Mouse (Mus musculus) liver, postnatal 0 days (tissue): ENCODE data around the gene Iba57. TPM values are rescaled to one million over a fixed set of nuclear protein-coding genes. Genes with fewer than 3 reads are reported as not detected.
"Not testable (repeated sequence)": the region's sequence is repeated elsewhere in the genome, so short reads cannot be mapped to it uniquely, and the experiment has no call there.

Source experiments
- ATAC-seq: fragments of 200-750 bp; cut with Nextera tagmentation; 2 replicates; pipeline ENCODE4 v1.8.0; 2017; ENCODE audit warnings: mild to moderate bottlenecking, moderate library complexity
- DNase-seq: peaks from one replicate; pipeline ENCODE4 v3.0.0-alpha.2; 2016
- H3K27ac ChIP-seq: fragments of 300-500 bp; sonication (generic); 2 replicates; pipeline ENCODE4 v1.5.1; 2014; ENCODE audit warnings: antibody characterized with exemption, moderate library complexity, mild to moderate bottlenecking, low read depth
- H3K27me3 ChIP-seq: fragments of 300-500 bp; sonication (generic); 2 replicates; pipeline ENCODE4 v1.6.1; 2014; ENCODE audit warnings: low read length, control low read depth, mixed read lengths; ENCODE audit not compliant: insufficient read depth
- H3K36me3 ChIP-seq: fragments of 300-500 bp; sonication (generic); replicated peaks from 2 replicates; pipeline ENCODE4 v1.6.1; 2014; ENCODE audit warnings: mild to moderate bottlenecking, control low read depth, low read length, moderate library complexity, mixed read lengths; ENCODE audit not compliant: insufficient read depth
- H3K4me1 ChIP-seq: fragments of 300-500 bp; sonication (generic); 2 replicates; pipeline ENCODE4 v1.6.1; 2014; ENCODE audit warnings: antibody characterized with exemption, mild to moderate bottlenecking, control low read depth; ENCODE audit not compliant: insufficient read depth
- H3K4me2 ChIP-seq: fragments of 300-500 bp; sonication (generic); 2 replicates; pipeline ENCODE4 v1.6.1; 2014; ENCODE audit warnings: low read depth, mild to moderate bottlenecking, low read length, moderate library complexity, mixed read lengths
- H3K4me3 ChIP-seq: fragments of 300-500 bp; sonication (generic); 2 replicates; pipeline ENCODE4 v1.5.1; 2014; ENCODE audit warnings: low read depth, low read length
- H3K9ac ChIP-seq: fragments of 300-500 bp; sonication (generic); replicated peaks from 2 replicates; pipeline ENCODE4 v1.6.1; 2014; ENCODE audit warnings: mild to moderate bottlenecking, moderate library complexity
- H3K9me3 ChIP-seq: fragments of 300-500 bp; sonication (generic); 2 replicates; pipeline ENCODE4 v1.6.1; 2016; ENCODE audit warnings: mild to moderate bottlenecking, control low read depth, low read length, mixed read lengths
- CTCF ChIP-seq: sonication (generic); IDR thresholded peaks from 2 replicates; pipeline ENCODE4 v1.5.1; 2016; ENCODE audit warnings: antibody characterized with exemption, low read depth
- EP300 ChIP-seq: IDR thresholded peaks from 2 replicates; pipeline ENCODE4 v1.6.1; 2016; ENCODE audit warnings: antibody characterized with exemption, low read depth, mild to moderate bottlenecking
- WGBS: fragments of 180-500 bp; shearing (Covaris S2); extraction: QIAGEN DNeasy Blood & Tissue Kit; methylation state at CpG from one replicate; pipeline ENCODE4 v1.1.7; 2014; ENCODE audit not compliant: insufficient replicate concordance; 5-methylcytosine and 5-hydroxymethylcytosine counted together
- polyA plus RNA-seq: library from polyadenylated mRNA; unstranded; fragments of >200 nt; fragmentation: Nextera tagmentation; extraction: Ambion mirVana; gene quantifications from 2 replicates; pipeline ENCODE4 v1.2.1, GENCODE M21; 2015

The Iba57 gene
- 6.3 and 7.1 TPM in 2 replicates for polyA plus RNA-seq

DNA sequence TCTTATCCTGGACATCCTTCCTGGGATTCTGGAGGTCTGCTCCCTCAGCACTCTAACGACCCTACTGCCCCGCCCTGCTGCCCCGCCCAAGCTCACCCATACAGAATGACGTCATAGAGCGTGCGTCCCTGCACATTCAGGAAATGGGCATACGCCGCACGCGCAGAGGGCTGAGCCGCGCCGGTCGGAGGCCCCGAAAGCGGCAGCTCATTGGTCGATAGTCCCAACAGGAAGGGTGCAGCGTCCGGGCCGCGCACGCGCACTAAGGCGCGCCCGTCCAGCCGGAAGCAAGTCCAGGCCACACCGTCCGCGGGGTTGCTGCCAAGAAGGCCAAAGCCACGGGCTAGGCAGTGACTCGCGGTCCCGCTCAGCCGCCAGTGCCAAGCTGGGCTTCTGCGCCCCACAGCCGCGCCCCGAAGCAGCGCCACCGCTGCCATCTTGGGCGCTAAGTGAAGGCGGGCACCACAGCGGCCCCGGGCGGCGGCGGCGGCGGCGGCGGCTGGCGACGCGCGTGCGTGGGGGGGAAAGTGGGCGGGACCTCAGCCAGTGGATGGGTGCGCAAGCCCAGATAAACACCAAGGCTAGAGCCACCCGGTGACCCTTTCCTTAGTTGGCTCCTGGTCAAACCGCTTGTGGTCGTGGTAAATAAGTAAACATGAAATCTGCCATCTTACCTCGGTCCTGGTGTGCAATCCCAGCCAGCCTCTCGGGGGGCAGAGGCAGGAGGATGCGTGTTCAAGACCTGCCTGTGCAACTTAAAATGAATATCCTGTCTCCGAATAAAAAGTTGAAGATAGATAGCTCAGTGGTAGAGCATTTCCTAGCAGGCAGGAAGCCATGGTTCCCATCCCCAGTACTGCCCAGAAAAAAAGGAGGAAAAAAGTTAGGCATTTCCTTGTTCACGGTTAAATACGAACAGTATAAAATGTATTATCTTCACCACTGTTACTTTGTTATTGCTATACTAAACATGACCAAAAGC, at the start of gene Iba57:
Gene Iba57 (minus strand): TSS at position 485 of the 982 bp plus-strand sequence.
- WGBS, result 2% methylated on average over 65 of the region's 68 CpGs
- Histone ChIP-seq H3K9me3 (no peaks in the 10 kb centered on the region), H3K4me1 (peaks cover 32% of the 10 kb centered on the region), H3K4me2 (peak within 1 kb of the TSS; percentile 75), H3K27ac (peak within 1 kb of the TSS; percentile 100), H3K4me3 (peak within 1 kb of the TSS; percentile 71), H3K9ac (peak within 1 kb of the TSS; percentile 81), H3K36me3 (peaks cover 14% of the 10 kb centered on the region; the same call in 1 of the 2 replicates), H3K27me3 (no peaks in the 10 kb centered on the region)
- TF ChIP-seq CTCF (peak; percentile 56), EP300 (peak; percentile 61; the same call in 1 of the 2 replicates)
- peak; percentile 97 for DNase-seq
- ATAC-seq, result peak; percentile 91

GRCm38 (mm10) chr11:59212892-59213494, 49.5 kb upstream of the Iba57 start:
- H3K4me1 ChIP-seq, result peaks cover 23% of the 10 kb centered on the region
- no peak for DNase-seq
- no peak overlapping the region for H3K27ac ChIP-seq
- whole genome bisulfite sequencing, result 88% methylated on average over 12 of the region's 12 CpGs
- ATAC-seq, result no peak
- H3K36me3 ChIP-seq, result peaks cover 49% of the 10 kb centered on the region
- no peak overlapping the region for H3K9ac ChIP-seq
- no peaks in the 10 kb centered on the region for H3K27me3 ChIP-seq
- H3K4me2 ChIP-seq, result no peak overlapping the region
- no peak overlapping the region for H3K4me3 ChIP-seq
- TF ChIP-seq EP300 (no peak), CTCF (no peak)
- no peaks in the 10 kb centered on the region for H3K9me3 ChIP-seq

GRCm38 (mm10) chr11:59212320-59212719, 48.8 kb upstream of the Iba57 start:
- H3K36me3 ChIP-seq, result peaks cover 43% of the 10 kb centered on the region
- ATAC-seq, H3K27me3 ChIP-seq, H3K9me3 ChIP-seq, H3K27ac ChIP-seq, H3K4me2 ChIP-seq, H3K9ac ChIP-seq, H3K4me3 ChIP-seq, DNase-seq: not testable (repeated sequence)
- H3K4me1 ChIP-seq, result peaks cover 27% of the 10 kb centered on the region
- 29% methylated on average over 12 of the region's 12 CpGs for WGBS

DNA sequence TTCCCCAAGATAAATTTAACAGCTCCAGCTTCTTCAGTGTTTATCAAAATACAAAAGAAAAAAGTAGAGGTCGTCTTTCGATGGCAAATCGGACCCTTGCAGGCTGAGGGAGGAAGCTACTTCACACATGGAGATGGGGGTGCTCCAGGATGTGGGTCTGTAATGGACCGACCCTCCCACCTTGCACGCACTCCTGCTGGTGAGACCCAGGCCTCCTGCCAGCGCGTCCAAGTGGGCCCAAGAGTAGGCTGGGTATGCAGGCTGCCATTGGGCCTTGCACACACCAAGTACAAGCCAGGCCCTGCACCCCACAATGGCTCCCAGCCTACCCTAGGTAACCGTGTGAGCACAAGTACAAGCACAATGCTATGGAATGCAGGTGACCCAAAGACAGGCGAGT, 48.0 kb upstream of the Iba57 start:
- WGBS, result 77% methylated on average over 6 of the region's 9 CpGs
- H3K4me1 ChIP-seq, result peaks cover 27% of the 10 kb centered on the region

DNA sequence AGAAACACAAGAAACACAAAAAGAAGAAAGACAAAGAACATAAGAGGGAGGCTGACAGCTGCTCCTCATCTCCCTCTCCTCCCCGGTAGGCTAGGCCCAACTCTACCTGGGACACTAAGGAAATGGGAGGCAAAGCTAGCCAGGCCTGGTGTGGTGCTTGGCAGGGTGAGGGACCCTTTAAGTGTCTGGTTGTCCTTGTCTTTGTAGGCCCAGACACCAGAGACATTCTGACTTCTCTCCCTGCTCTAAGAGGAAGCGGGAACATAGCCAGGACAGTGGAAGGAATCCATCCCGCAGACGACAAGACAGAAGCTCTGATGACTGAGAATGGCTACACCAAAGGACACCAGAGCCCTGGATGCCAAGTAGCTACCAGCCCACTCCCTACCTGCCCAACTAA, 46.5 kb upstream of the Iba57 start:
- 83% methylated on average over 4 of the region's 4 CpGs for WGBS

More for the DNA sequence above, 48.0 kb upstream of the Iba57 start:
- not testable (repeated sequence) for H3K27me3 ChIP-seq, H3K9me3 ChIP-seq, H3K4me2 ChIP-seq, ATAC-seq, DNase-seq, H3K4me3 ChIP-seq, H3K9ac ChIP-seq, H3K27ac ChIP-seq
- peaks cover 44% of the 10 kb centered on the region for H3K36me3 ChIP-seq

DNA sequence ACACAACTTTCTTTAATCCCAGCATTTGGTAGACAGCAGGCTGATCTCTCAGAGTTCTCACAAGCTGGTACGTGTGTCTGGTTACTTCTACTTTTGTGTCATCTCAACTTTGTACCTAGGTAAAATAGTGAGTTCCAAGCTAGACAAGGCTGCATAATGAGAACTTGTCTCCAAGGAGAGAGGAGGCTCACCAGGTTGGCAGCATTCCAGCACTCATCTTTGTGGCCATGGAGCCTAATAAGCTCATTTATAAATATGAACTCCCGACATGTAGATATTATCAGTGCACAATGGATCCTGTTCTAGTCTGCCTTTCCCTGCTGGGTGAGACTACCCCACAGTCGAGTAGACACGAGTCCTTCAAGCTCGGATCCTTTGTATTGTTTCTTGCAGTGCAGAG, 46.0 kb upstream of the Iba57 start:
- Histone ChIP-seq H3K9me3 (no peaks in the 10 kb centered on the region), H3K9ac (no peak overlapping the region), H3K4me2 (peak overlapping the region; percentile 95), H3K36me3 (peaks cover 54% of the 10 kb centered on the region), H3K4me1 (peaks cover 22% of the 10 kb centered on the region), H3K27me3 (no peaks in the 10 kb centered on the region), H3K4me3 (peak overlapping the region; percentile 90; the same call in 1 of the 2 replicates), H3K27ac (peak overlapping the region; percentile 97; the same call in 1 of the 2 replicates)
- no peak for DNase-seq
- ATAC-seq, result no peak
- no peak for TF ChIP-seq EP300
- no peak for TF ChIP-seq CTCF
- 77% methylated on average over 5 of the region's 5 CpGs for WGBS

More for the DNA sequence above, 46.5 kb upstream of the Iba57 start:
- no peak for DNase-seq
- Histone ChIP-seq H3K27me3 (no peaks in the 10 kb centered on the region), H3K36me3 (peaks cover 55% of the 10 kb centered on the region), H3K4me3 (no peak overlapping the region), H3K4me1 (peaks cover 22% of the 10 kb centered on the region), H3K9ac (no peak overlapping the region), H3K27ac (no peak overlapping the region), H3K4me2 (no peak overlapping the region), H3K9me3 (no peaks in the 10 kb centered on the region)
- no peak for ATAC-seq
- no peak for TF ChIP-seq EP300
- no peak for TF ChIP-seq CTCF
